Mouse (Mus musculus) heart, postnatal 0 days (tissue): ENCODE results near the gene Cdx4. TPM values are rescaled to one million over a fixed set of nuclear protein-coding genes. Genes with fewer than 3 reads are reported as not detected.

Experiments
- ATAC-seq: fragments of 200-750 bp; cut with Nextera tagmentation; 2 replicates; pipeline ENCODE4 v1.8.0; 2017; ENCODE audit warnings: low read depth, moderate number of reproducible peaks, moderate library complexity; ENCODE audit not compliant: insufficient read depth
- DNase-seq: peaks from one replicate; pipeline ENCODE4 v3.0.0-alpha.2; 2016; ENCODE audit warnings: low spot score
- H3K27ac ChIP-seq: fragments of 300-500 bp; sonication (generic); 2 replicates; pipeline ENCODE4 v1.5.1; 2014; ENCODE audit warnings: low read depth, mild to moderate bottlenecking
- H3K27me3 ChIP-seq: fragments of 300-500 bp; sonication (generic); 2 replicates; pipeline ENCODE4 v1.6.1; 2014; ENCODE audit warnings: low read length, mixed read lengths; ENCODE audit not compliant: control insufficient read depth, insufficient read depth
- H3K36me3 ChIP-seq: fragments of 300-500 bp; sonication (generic); replicated peaks from 2 replicates; pipeline ENCODE4 v1.6.1; 2014; ENCODE audit warnings: low read length, mixed read lengths; ENCODE audit not compliant: control insufficient read depth, insufficient read depth
- H3K4me1 ChIP-seq: fragments of 300-500 bp; sonication (generic); 2 replicates; pipeline ENCODE4 v1.6.1; 2014; ENCODE audit warnings: antibody characterized with exemption; ENCODE audit not compliant: control insufficient read depth, insufficient read depth
- H3K4me2 ChIP-seq: fragments of 300-500 bp; sonication (generic); 2 replicates; pipeline ENCODE4 v1.6.1; 2014; ENCODE audit warnings: low read depth, mild to moderate bottlenecking, low read length, moderate library complexity
- H3K4me3 ChIP-seq: fragments of 300-500 bp; sonication (generic); 2 replicates; pipeline ENCODE4 v1.5.1; 2014; ENCODE audit warnings: low read depth, low read length
- H3K9ac ChIP-seq: fragments of 300-500 bp; sonication (generic); replicated peaks from 2 replicates; pipeline ENCODE4 v1.6.1; 2014; ENCODE audit warnings: low read depth, low read length, mixed read lengths
- H3K9me3 ChIP-seq: fragments of 300-500 bp; sonication (generic); replicated peaks from 2 replicates; pipeline ENCODE4 v1.6.1; 2016; ENCODE audit warnings: low read length; ENCODE audit not compliant: control insufficient read depth
- CTCF ChIP-seq: IDR thresholded peaks from 2 replicates; pipeline ENCODE4 v1.5.1; 2016; ENCODE audit warnings: antibody characterized with exemption, control low read depth, low read depth
- EP300 ChIP-seq: IDR thresholded peaks from 2 replicates; pipeline ENCODE4 v1.6.1; 2016; ENCODE audit warnings: antibody characterized with exemption, low read depth
- WGBS: fragments of 180-500 bp; shearing (Covaris S2); extraction: QIAGEN DNeasy Blood & Tissue Kit; methylation state at CpG from one replicate; pipeline ENCODE4 v1.1.7; 2014; 5-methylcytosine and 5-hydroxymethylcytosine counted together
- polyA plus RNA-seq: library from polyadenylated mRNA; unstranded; fragments of >200 nt; fragmentation: Nextera tagmentation; extraction: Ambion mirVana; gene quantifications from 2 replicates; pipeline ENCODE4 v1.2.1, GENCODE M21; 2015
- total RNA-seq: library from RNA; depleted of rRNA; stranded (reverse); fragments of >200 nt; gene quantifications from 2 replicates; pipeline ENCODE4 v1.2.3, GENCODE M21; 2014; ENCODE audit warnings: low replicate concordance; rRNA removed

The Cdx4 gene
- total and polyA plus RNA-seq, 2 experiments from 2014 or later = not detected

GRCm38 (mm10) chrX:103366201-103366600 lies 45.0 kb downstream of the Cdx4 start:
- Histone ChIP-seq H3K4me1 (no peaks in the 10 kb centered on the region), H3K9ac (no peak overlapping the region), H3K27me3 (no peaks in the 10 kb centered on the region), H3K4me2 (no peak overlapping the region), H3K27ac (no peak overlapping the region), H3K9me3 (no peaks in the 10 kb centered on the region), H3K36me3 (no peaks in the 10 kb centered on the region), H3K4me3 (no peak overlapping the region)
- TF ChIP-seq EP300 = no peak
- no peak for TF ChIP-seq CTCF
- no peak for DNase-seq
- ATAC-seq = no peak
- WGBS = 71% methylated on average over 5 of the region's 5 CpGs

- Histone ChIP-seq H3K4me1 (no peaks in the 10 kb centered on the region), H3K27ac (no peak overlapping the region), H3K4me3 (no peak overlapping the region), H3K9ac (no peak overlapping the region), H3K4me2 (no peak overlapping the region), H3K9me3 (no peaks in the 10 kb centered on the region), H3K36me3 (no peaks in the 10 kb centered on the region), H3K27me3 (no peaks in the 10 kb centered on the region)
- 61% methylated on average over 3 of the region's 3 CpGs for WGBS
- DNase-seq (no peak), ATAC-seq (no peak)
- TF ChIP-seq CTCF (no peak), EP300 (no peak)
These were observed 47.5 kb downstream of the Cdx4 start for GRCm38 (mm10) chrX:103368650-103369049.

DNA sequence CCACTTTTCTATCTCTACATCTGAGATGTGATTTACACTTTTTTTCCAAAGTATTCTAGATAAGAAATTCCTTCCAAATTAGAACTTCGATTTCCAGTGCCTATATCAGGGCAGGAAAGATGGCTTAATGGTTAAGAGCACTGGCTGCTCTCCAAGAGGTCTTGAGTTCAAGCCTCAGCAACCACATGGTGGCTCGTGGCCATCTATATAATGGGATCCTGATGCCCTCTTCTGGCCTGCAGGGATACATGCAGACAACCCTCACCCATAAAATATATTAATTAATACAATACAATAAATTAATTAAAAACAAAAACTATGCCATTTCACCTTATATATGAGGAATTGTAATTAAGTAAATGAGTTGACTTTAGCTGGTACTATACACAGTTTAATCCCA lies 50.0 kb downstream of the Cdx4 start:
- ATAC-seq (no peak), DNase-seq (no peak)
- H3K27me3 ChIP-seq = peaks cover 4% of the 10 kb centered on the region; the same call in 1 of the 2 replicates
- no peaks in the 10 kb centered on the region for H3K36me3 ChIP-seq
- TF ChIP-seq CTCF = peak; percentile 18; the same call in 1 of the 2 replicates
- no peak for TF ChIP-seq EP300
- no peak overlapping the region for H3K9ac ChIP-seq
- H3K4me2 ChIP-seq = no peak overlapping the region
- no peaks in the 10 kb centered on the region for H3K9me3 ChIP-seq
- H3K4me3 ChIP-seq = no peak overlapping the region
- no peak overlapping the region for H3K27ac ChIP-seq
- WGBS = 69% methylated on average over 2 of the region's 2 CpGs
- no peaks in the 10 kb centered on the region for H3K4me1 ChIP-seq

DNA sequence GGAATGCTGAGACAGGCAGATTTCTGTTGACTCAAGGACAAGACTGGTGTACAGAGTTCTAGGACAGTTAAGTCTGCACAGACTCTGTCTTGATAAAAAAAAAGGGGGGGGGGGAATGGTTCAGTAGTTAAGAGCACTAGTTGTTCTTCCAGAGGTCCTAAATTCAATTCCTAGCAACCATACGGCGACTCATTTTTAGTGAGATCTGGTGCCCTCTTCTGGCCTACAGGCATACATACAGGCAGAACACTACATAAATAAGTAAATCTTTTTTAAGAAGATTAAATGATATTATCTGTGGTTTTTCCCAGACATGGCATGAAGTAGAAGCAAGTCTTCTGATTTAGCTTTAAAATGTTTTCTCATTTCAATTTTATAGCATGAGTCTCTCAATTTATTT lies 50.4 kb downstream of the Cdx4 start:
- H3K9ac ChIP-seq = no peak overlapping the region
- no peak overlapping the region for H3K4me3 ChIP-seq
- ATAC-seq (no peak), DNase-seq (no peak)
- H3K36me3 ChIP-seq = no peaks in the 10 kb centered on the region
- peaks cover 4% of the 10 kb centered on the region; the same call in 1 of the 2 replicates for H3K27me3 ChIP-seq
- H3K4me1 ChIP-seq = no peaks in the 10 kb centered on the region
- 40% methylated on average over 2 of the region's 2 CpGs for WGBS
- TF ChIP-seq CTCF = peak; percentile 42
- no peak for TF ChIP-seq EP300
- no peak overlapping the region for H3K27ac ChIP-seq
- no peaks in the 10 kb centered on the region for H3K9me3 ChIP-seq
- no peak overlapping the region for H3K4me2 ChIP-seq

DNA sequence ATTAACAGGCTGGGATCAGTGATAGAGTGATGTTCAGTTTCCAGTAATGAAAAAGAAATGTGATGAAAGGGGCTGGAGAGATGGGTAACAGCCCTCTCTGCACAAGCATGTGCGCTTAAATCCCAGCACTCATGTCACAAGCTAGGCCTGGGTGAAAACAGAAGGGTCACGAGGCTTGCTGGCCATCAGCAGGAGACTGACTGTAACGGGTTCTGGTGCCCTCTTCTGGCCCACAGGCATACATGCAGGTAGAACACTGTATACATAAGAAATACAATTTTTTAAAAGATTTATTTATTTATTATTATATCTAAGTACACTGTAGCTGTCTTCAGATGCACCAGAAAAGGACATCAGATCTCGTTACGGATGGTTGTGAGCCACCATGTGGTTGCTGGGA lies 53.1 kb downstream of the Cdx4 start:
- Histone ChIP-seq H3K36me3 (no peaks in the 10 kb centered on the region), H3K4me3 (no peak overlapping the region), H3K9ac (no peak overlapping the region), H3K9me3 (no peaks in the 10 kb centered on the region), H3K27me3 (peaks cover 7% of the 10 kb centered on the region; the same call in 1 of the 2 replicates), H3K4me2 (no peak overlapping the region), H3K4me1 (no peaks in the 10 kb centered on the region), H3K27ac (no peak overlapping the region)
- 50% methylated on average over 5 of the region's 5 CpGs for whole genome bisulfite sequencing
- ATAC-seq (no peak), DNase-seq (no peak)
- TF ChIP-seq EP300 (no peak), CTCF (peak; percentile 47)

Other genes with a start within 250 kb of the Cdx4 start
- 0.62 TPM in 1 of 2 replicates, not detected in the other for gene Nap1l2, start 134.8 kb upstream of the Cdx4 start, total RNA-seq
- 0.14 and 0.26 TPM in 2 replicates for gene Nap1l2, start 134.8 kb upstream of the Cdx4 start, polyA plus RNA-seq
- 0.65 and 1.7 TPM in 2 replicates for gene Chic1, start 35.1 kb downstream of the Cdx4 start, total RNA-seq
- gene Chic1, start 35.1 kb downstream of the Cdx4 start, polyA plus RNA-seq = 0.90 and 0.91 TPM in 2 replicates
- not detected in 2 replicates for gene Tsx, start 93.1 kb downstream of the Cdx4 start, total RNA-seq
- 0.15 TPM in 1 of 2 replicates, not detected in the other for gene Tsx, start 93.1 kb downstream of the Cdx4 start, polyA plus RNA-seq
- not detected in 2 replicates for gene Gm26992, start 100.6 kb downstream of the Cdx4 start, total RNA-seq
- not detected in 2 replicates for gene Gm26992, start 100.6 kb downstream of the Cdx4 start, polyA plus RNA-seq